Mouse (Mus musculus): Measurements from ENCODE around the gene Cap2. TPM values are rescaled to one million over a fixed set of nuclear protein-coding genes. Genes with fewer than 3 reads are reported as not detected.

Cap2 gene
- polyA plus RNA-seq, 1 experiment = 1.3 TPM

GRCm38 (mm10) chr13:46572648-46573163 is 71.1 kb downstream of the Cap2 start:
- no peak for TF ChIP-seq CTCF (IDR thresholded peaks at IDR 0.05; ENCODE audit: extremely low read depth, insufficient read depth, insufficient read length, insufficient replicate concordance)
- no peak for TF ChIP-seq POLR2A (IDR thresholded peaks at IDR 0.05; ENCODE audit: low read depth, low read length)
- H3K36me3 ChIP-seq (ENCODE audit: control insufficient read depth, insufficient read depth, low read length) = no peaks in the 10 kb centered on the region

GRCm38 (mm10) chr13:46574201-46574600 is 72.6 kb downstream of the Cap2 start:
- Histone ChIP-seq H3K27ac (ENCODE audit: insufficient read depth, low read length) (no peak overlapping the region), H3K4me1 (ENCODE audit: control insufficient read depth, insufficient read depth, insufficient read length) (no peaks in the 10 kb centered on the region), H3K4me3 (ENCODE audit: extremely low read depth, insufficient read depth, insufficient read length) (no peak overlapping the region), H3K27me3 (ENCODE audit: control insufficient read depth, insufficient read depth, low read length) (no peaks in the 10 kb centered on the region), H3K36me3 (ENCODE audit: control insufficient read depth, insufficient read depth, low read length) (no peaks in the 10 kb centered on the region)
- TF ChIP-seq CTCF (IDR thresholded peaks at IDR 0.05; ENCODE audit: extremely low read depth, insufficient read depth, insufficient read length, insufficient replicate concordance) = no peak
- TF ChIP-seq POLR2A (IDR thresholded peaks at IDR 0.05; ENCODE audit: low read depth, low read length) = no peak
- DNase-seq (ENCODE audit: low read depth in 1 of 2, low spot score in 2 of 2) = no peak
- 86% methylated on average over 5 of the region's 5 CpGs for WGBS

More at GRCm38 (mm10) chr13:46572648-46573163, 71.1 kb downstream of the Cap2 start:
- no peak for DNase-seq (ENCODE audit: low read depth in 1 of 2, low spot score in 2 of 2)
- WGBS = 73% methylated on average over 9 of the region's 9 CpGs
- Histone ChIP-seq H3K27ac (ENCODE audit: insufficient read depth, low read length) (no peak overlapping the region), H3K4me3 (ENCODE audit: extremely low read depth, insufficient read depth, insufficient read length) (no peak overlapping the region), H3K4me1 (ENCODE audit: control insufficient read depth, insufficient read depth, insufficient read length) (no peaks in the 10 kb centered on the region), H3K27me3 (ENCODE audit: control insufficient read depth, insufficient read depth, low read length) (no peaks in the 10 kb centered on the region)

- Histone ChIP-seq H3K4me1 (ENCODE audit: control insufficient read depth, insufficient read depth, insufficient read length) (no peaks in the 10 kb centered on the region), H3K4me3 (ENCODE audit: extremely low read depth, insufficient read depth, insufficient read length) (no peak overlapping the region), H3K36me3 (ENCODE audit: control insufficient read depth, insufficient read depth, low read length) (no peaks in the 10 kb centered on the region), H3K27ac (ENCODE audit: insufficient read depth, low read length) (no peak overlapping the region), H3K27me3 (ENCODE audit: control insufficient read depth, insufficient read depth, low read length) (no peaks in the 10 kb centered on the region)
- no peak for TF ChIP-seq CTCF (IDR thresholded peaks at IDR 0.05; ENCODE audit: extremely low read depth, insufficient read depth, insufficient read length, insufficient replicate concordance)
- no peak for TF ChIP-seq POLR2A (IDR thresholded peaks at IDR 0.05; ENCODE audit: low read depth, low read length)
- 95% methylated on average over 4 of the region's 4 CpGs for WGBS
- DNase-seq (ENCODE audit: low read depth in 1 of 2, low spot score in 2 of 2) = no peak
Measured at GRCm38 (mm10) chr13:46574707-46575106, 73.1 kb downstream of the Cap2 start.

- no peak for DNase-seq (ENCODE audit: low read depth in 1 of 2, low spot score in 2 of 2)
- no peak for TF ChIP-seq POLR2A (IDR thresholded peaks at IDR 0.05; ENCODE audit: low read depth, low read length)
- TF ChIP-seq CTCF (IDR thresholded peaks at IDR 0.05; ENCODE audit: extremely low read depth, insufficient read depth, insufficient read length, insufficient replicate concordance) = no peak
- H3K27me3 ChIP-seq (ENCODE audit: control insufficient read depth, insufficient read depth, low read length) = no peaks in the 10 kb centered on the region
- 94% methylated on average over 7 of the region's 7 CpGs for WGBS
- no peak overlapping the region for H3K27ac ChIP-seq (ENCODE audit: insufficient read depth, low read length)
- no peaks in the 10 kb centered on the region for H3K4me1 ChIP-seq (ENCODE audit: control insufficient read depth, insufficient read depth, insufficient read length)
- no peak overlapping the region for H3K4me3 ChIP-seq (ENCODE audit: extremely low read depth, insufficient read depth, insufficient read length)
- no peaks in the 10 kb centered on the region for H3K36me3 ChIP-seq (ENCODE audit: control insufficient read depth, insufficient read depth, low read length)
Measured at GRCm38 (mm10) chr13:46584860-46585259, 83.2 kb downstream of the Cap2 start.

- Histone ChIP-seq H3K4me1 (ENCODE audit: control insufficient read depth, insufficient read depth, insufficient read length) (no peaks in the 10 kb centered on the region), H3K4me3 (ENCODE audit: extremely low read depth, insufficient read depth, insufficient read length) (no peak overlapping the region), H3K27ac (ENCODE audit: insufficient read depth, low read length) (no peak overlapping the region), H3K27me3 (ENCODE audit: control insufficient read depth, insufficient read depth, low read length) (no peaks in the 10 kb centered on the region), H3K36me3 (ENCODE audit: control insufficient read depth, insufficient read depth, low read length) (no peaks in the 10 kb centered on the region)
- DNase-seq (ENCODE audit: low read depth in 1 of 2, low spot score in 2 of 2) = no peak
- WGBS = 84% methylated on average over 17 of the region's 17 CpGs
- TF ChIP-seq POLR2A (IDR thresholded peaks at IDR 0.05; ENCODE audit: low read depth, low read length) (no peak), CTCF (IDR thresholded peaks at IDR 0.05; ENCODE audit: extremely low read depth, insufficient read depth, insufficient read length, insufficient replicate concordance) (no peak)
Measured at GRCm38 (mm10) chr13:46587717-46588289, 86.2 kb downstream of the Cap2 start.

- no peak for DNase-seq (ENCODE audit: low read depth in 1 of 2, low spot score in 2 of 2)
- WGBS = 86% methylated on average over 5 of the region's 5 CpGs
- no peaks in the 10 kb centered on the region for H3K4me1 ChIP-seq (ENCODE audit: control insufficient read depth, insufficient read depth, insufficient read length)
- no peaks in the 10 kb centered on the region for H3K27me3 ChIP-seq (ENCODE audit: control insufficient read depth, insufficient read depth, low read length)
- no peak for TF ChIP-seq CTCF (IDR thresholded peaks at IDR 0.05; ENCODE audit: extremely low read depth, insufficient read depth, insufficient read length, insufficient replicate concordance)
- no peak for TF ChIP-seq POLR2A (IDR thresholded peaks at IDR 0.05; ENCODE audit: low read depth, low read length)
- H3K4me3 ChIP-seq (ENCODE audit: extremely low read depth, insufficient read depth, insufficient read length) = no peak overlapping the region
- H3K36me3 ChIP-seq (ENCODE audit: control insufficient read depth, insufficient read depth, low read length) = no peaks in the 10 kb centered on the region
- H3K27ac ChIP-seq (ENCODE audit: insufficient read depth, low read length) = no peak overlapping the region
Measured at GRCm38 (mm10) chr13:46588606-46589005, 87.0 kb downstream of the Cap2 start.

GRCm38 (mm10) chr13:46590885-46591284 is 89.2 kb downstream of the Cap2 start:
- TF ChIP-seq CTCF (IDR thresholded peaks at IDR 0.05; ENCODE audit: extremely low read depth, insufficient read depth, insufficient read length, insufficient replicate concordance) (no peak), POLR2A (IDR thresholded peaks at IDR 0.05; ENCODE audit: low read depth, low read length) (no peak)
- no peaks in the 10 kb centered on the region for H3K4me1 ChIP-seq (ENCODE audit: control insufficient read depth, insufficient read depth, insufficient read length)
- H3K36me3 ChIP-seq (ENCODE audit: control insufficient read depth, insufficient read depth, low read length) = no peaks in the 10 kb centered on the region
- no peaks in the 10 kb centered on the region for H3K27me3 ChIP-seq (ENCODE audit: control insufficient read depth, insufficient read depth, low read length)
- no peak for DNase-seq (ENCODE audit: low read depth in 1 of 2, low spot score in 2 of 2)
- H3K4me3 ChIP-seq (ENCODE audit: extremely low read depth, insufficient read depth, insufficient read length) = no peak overlapping the region
- 89% methylated on average over 4 of the region's 4 CpGs for WGBS
- no peak overlapping the region for H3K27ac ChIP-seq (ENCODE audit: insufficient read depth, low read length)
